Mouse (Mus musculus): ENCODE measurements around the gene Akr1c13.

DNA sequence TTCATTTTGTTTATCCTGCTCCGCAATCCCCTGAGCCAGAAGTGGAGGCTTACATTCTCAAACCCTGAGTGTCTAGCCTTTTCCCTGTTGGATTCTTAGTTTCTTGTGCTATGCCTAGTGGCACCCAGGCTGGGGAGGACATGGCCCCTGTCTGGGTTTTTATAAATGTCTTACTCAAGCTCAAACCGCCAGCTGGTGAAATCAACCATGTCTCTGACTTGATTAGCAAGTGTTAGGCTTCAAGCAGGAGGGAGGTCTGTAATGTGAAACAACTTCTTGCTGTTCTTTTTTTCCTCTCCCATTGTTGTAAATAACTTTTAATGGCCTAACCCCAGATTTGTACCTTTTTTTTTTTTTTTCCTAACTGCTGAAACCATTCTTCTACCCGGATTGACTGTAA, 58.4 kb downstream of the Akr1c13 start:
- TF ChIP-seq POLR2A (IDR thresholded peaks at IDR 0.05; ENCODE audit: control insufficient read depth, extremely low read depth, insufficient read depth, low read length, poor library complexity) (no peak), CTCF (IDR thresholded peaks at IDR 0.05; ENCODE audit: borderline replicate concordance, control insufficient read depth, extremely low read depth, insufficient read depth, low read length, poor library complexity) (no peak)

Measured in thymus, adult 2 months (tissue).